Mouse (Mus musculus) ES-Bruce4 (cell line): Measurements from ENCODE around the gene Ptov1.

Experiments used
- CTCF ChIP-seq: IDR thresholded peaks from one replicate; pipeline ENCODE4 v1.8.1; 2011; ENCODE audit warnings: low read depth, low read length
- EP300 ChIP-seq: IDR thresholded peaks from 2 replicates; pipeline ENCODE4 v1.6.1; 2011; ENCODE audit warnings: low read depth, low read length; ENCODE audit not compliant: insufficient read depth
- POLR2A ChIP-seq: IDR thresholded peaks from one replicate; pipeline ENCODE4 v1.8.1; 2011; ENCODE audit warnings: low read length; ENCODE audit not compliant: insufficient read depth

DNA sequence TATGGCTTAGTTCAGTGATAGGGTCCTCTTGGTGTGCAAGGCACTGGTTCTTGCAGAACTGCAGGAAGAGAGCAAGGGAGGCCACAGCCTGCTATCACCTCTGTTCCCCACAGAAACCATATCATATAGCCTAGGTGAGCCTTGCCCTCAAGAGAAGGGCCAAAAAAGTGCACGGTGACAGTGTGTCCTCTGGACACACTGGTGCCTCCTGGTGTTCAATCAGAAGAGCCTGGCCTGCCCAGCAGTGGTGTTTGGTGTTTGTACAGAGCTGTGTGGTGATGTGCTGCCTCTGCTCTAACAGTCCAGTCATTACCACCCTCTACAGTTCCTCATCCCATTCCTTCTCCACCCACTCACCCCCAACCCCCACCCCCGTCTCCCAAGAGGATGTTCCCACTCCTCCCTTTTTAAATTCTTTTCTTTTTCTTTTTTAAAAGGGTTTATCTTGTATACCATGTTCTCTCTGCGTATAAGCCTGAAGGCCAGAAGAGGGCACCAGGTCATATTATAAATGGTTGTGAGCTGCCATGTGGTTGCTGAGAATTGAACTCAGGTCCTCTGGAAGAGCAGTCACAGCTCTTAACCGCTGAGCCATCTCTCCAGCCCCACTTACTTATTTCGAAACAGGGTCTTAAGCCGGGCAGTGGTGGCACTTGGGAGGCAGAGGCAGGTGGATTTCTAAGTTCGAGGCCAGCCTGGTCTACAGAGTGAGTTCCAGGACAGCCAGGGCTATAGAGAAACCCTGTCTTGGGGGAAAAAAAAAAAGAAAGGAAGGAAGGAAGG is 47.7 kb downstream of the Ptov1 start:
- peak; percentile 30 for TF ChIP-seq CTCF
- no peak for TF ChIP-seq EP300
- TF ChIP-seq POLR2A, result no peak
